Mouse (Mus musculus): Measurements from ENCODE around the gene Phactr1.

DNA sequence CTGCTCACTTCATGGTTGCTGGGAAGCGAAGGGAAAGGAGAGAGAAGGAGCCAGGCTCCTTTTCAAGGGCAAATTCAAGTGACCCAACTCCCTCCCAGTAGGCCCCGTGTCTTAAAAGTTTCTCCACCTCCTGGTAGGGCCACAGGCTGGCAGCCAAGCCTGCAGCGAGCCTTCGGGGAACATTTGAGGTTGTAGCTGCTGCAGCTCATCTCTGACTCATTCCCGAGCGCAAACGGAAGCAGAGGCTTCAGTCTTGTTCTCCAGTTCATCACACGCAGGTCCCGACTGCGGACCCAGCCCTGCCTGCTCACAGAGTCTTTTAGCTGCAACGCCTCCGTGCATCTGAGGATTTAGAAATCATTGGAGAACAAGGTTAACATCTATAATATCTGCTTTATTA is 226.6 kb downstream of the Phactr1 start:
- TF ChIP-seq POLR2A (IDR thresholded peaks at IDR 0.05; ENCODE audit: insufficient read length, low read depth), result no peak
- TF ChIP-seq USF1 (IDR thresholded peaks at IDR 0.05; ENCODE audit: low read depth), result no peak
- TF ChIP-seq POLR2AphosphoS2 (IDR thresholded peaks at IDR 0.05; ENCODE audit: insufficient read length, low read depth), result no peak
- TF ChIP-seq TCF12 (IDR thresholded peaks at IDR 0.05; ENCODE audit: insufficient read depth, poor library complexity, severe bottlenecking), result no peak
- TF ChIP-seq MAX (IDR thresholded peaks at IDR 0.05; ENCODE audit: low read depth), result no peak
